Mouse (Mus musculus) kidney, embryonic 14.5 days (tissue): ENCODE results near the gene Spsb4. TPM values are rescaled to one million over a fixed set of nuclear protein-coding genes. Genes with fewer than 3 reads are reported as not detected.

Experiments
- ATAC-seq: fragments of 200-750 bp; cut with Nextera tagmentation; 2 replicates; pipeline ENCODE4 v1.8.0; 2017; ENCODE audit warnings: moderate number of reproducible peaks, mild to moderate bottlenecking, moderate TSS enrichment, moderate library complexity; ENCODE audit not compliant: low FRiP score, low TSS enrichment
- H3K27ac ChIP-seq: fragments of 300-500 bp; sonication (generic); 2 replicates; pipeline ENCODE4 v1.5.1; 2014; ENCODE audit warnings: low read depth, mild to moderate bottlenecking, low read length, moderate library complexity, mixed read lengths
- H3K27me3 ChIP-seq: fragments of 300-500 bp; sonication (generic); 2 replicates; pipeline ENCODE4 v1.6.1; 2014; ENCODE audit warnings: mild to moderate bottlenecking, low read length; ENCODE audit not compliant: control insufficient read depth, insufficient read depth
- H3K36me3 ChIP-seq: fragments of 300-500 bp; sonication (generic); 2 replicates; pipeline ENCODE4 v1.6.1; 2014; ENCODE audit warnings: low read length, mixed read lengths; ENCODE audit not compliant: control insufficient read depth, insufficient read depth
- H3K4me1 ChIP-seq: fragments of 300-500 bp; sonication (generic); 2 replicates; pipeline ENCODE4 v1.6.1; 2014; ENCODE audit warnings: low read length, mixed read lengths; ENCODE audit not compliant: control insufficient read depth, insufficient read depth
- H3K4me2 ChIP-seq: fragments of 300-500 bp; sonication (generic); replicated peaks from 2 replicates; pipeline ENCODE4 v1.6.1; 2014; ENCODE audit warnings: low read depth, mild to moderate bottlenecking, low read length
- H3K4me3 ChIP-seq: fragments of 300-500 bp; sonication (generic); 2 replicates; pipeline ENCODE4 v1.5.1; 2014; ENCODE audit warnings: mild to moderate bottlenecking, low read length
- H3K9ac ChIP-seq: fragments of 300-500 bp; sonication (generic); 2 replicates; pipeline ENCODE4 v1.6.1; 2014; ENCODE audit warnings: low read depth, mild to moderate bottlenecking, low read length, moderate library complexity
- H3K9me3 ChIP-seq: fragments of 300-500 bp; sonication (generic); 2 replicates; pipeline ENCODE4 v1.6.1; 2016; ENCODE audit warnings: low read length; ENCODE audit not compliant: control insufficient read depth
- WGBS: fragments of 180-500 bp; shearing (Covaris S2); extraction: QIAGEN DNeasy Blood & Tissue Kit; methylation state at CpG from one replicate; pipeline ENCODE4 v1.1.7; 2014; 5-methylcytosine and 5-hydroxymethylcytosine counted together
- polyA plus RNA-seq: library from polyadenylated mRNA; unstranded; fragments of >200 nt; fragmentation: Nextera tagmentation; extraction: Ambion mirVana; gene quantifications from 2 replicates; pipeline ENCODE4 v1.2.1, GENCODE M21; 2014

The Spsb4 gene
- polyA plus RNA-seq, 1 experiment from 2014 or later = 55.6 TPM

DNA sequence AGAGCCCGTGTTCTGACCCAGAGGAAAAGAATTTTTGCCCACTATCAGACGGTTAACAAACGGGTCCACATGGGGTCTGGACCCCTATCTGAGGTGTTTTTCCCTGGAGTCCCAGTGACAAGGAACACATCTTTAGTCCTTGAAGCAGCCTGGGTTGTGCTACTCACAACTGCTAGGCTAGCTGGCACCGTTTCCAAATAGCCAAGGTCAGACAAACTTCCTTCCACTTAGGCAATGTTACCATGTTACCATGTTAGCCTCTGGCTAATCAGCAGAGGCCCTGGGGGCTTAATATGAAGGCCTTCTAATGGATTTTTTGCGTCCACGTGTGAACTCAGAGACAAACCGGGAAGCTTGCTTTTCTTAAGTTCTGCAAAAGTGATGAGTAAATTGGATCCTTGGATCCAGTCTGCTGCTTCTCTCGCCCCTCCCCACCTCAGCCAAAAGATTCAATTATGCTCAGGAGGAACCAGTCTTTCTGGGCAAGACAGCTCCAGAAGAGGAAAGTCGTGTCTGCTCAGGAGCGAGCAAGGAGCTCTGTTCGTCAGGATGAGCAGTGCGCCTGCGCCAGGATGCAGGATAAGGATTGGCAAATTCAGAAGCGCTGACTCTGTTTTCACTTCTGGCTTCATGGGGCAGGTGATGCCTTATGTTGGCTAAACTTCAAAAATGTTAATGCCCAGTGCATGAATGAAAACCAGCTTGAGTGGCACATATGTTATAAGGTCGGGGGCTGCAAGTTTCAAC lies 64.4 kb downstream of the Spsb4 start:
- no peaks in the 10 kb centered on the region for H3K36me3 ChIP-seq
- H3K4me3 ChIP-seq = no peak overlapping the region
- no peak overlapping the region for H3K4me2 ChIP-seq
- H3K4me1 ChIP-seq = peaks cover 44% of the 10 kb centered on the region
- WGBS = 74% methylated on average over 15 of the region's 15 CpGs
- H3K9me3 ChIP-seq = no peaks in the 10 kb centered on the region
- no peak overlapping the region for H3K27ac ChIP-seq
- no peak overlapping the region for H3K9ac ChIP-seq
- H3K27me3 ChIP-seq = no peaks in the 10 kb centered on the region
- ATAC-seq = no peak

DNA sequence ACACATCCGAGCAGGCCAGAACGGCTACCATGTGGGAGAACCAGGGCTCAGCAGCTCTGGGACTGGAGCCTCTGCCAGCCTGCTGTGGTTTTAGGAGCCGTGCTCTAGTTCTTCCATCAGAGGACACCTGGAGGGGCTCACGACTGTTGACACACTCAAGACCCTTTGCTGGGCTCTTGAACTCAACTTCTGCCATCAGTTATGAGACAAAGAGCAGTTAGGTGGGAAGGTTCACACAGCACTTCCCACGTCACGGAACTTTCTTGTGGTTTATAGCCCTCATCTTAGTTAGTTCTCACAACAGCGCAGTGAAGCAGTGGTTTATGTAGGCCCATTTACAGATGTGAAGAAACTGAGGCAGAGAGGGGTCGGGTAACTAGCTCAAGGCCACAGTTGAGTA lies 65.2 kb downstream of the Spsb4 start:
- ATAC-seq = no peak

DNA sequence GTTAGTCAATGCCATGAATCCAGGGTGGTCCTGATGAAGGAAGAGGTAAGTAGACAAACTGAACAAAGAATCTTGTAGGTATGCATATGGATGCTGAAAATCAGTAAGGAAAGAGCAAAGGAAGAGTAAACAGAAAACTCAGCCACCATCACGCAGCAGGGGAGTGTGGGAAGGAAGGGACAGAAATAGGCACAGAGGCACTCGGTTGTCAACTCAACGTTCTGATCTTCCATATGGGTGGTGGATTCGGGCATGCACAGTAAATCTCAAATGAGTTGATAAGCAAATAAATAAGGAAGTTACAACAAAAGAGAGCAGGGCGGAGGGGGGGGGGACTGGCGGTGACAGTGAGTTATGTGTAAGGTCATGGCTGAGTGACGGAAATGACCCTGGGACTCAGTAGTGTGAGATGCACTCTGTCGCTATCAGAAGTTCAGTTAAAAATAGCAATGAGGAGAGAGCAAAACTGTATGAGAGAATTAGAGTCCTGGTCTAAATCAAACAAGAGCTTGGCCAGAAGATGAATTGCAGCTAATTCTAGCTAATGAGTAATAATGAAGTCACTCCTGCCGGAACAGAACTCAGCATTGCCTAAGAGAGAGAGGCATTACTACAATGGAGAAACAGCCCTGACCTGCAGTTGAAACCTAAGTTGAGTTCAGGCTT lies 66.2 kb downstream of the Spsb4 start:
- 12% methylated on average over 9 of the region's 9 CpGs for WGBS
- Histone ChIP-seq H3K4me1 (peaks cover 38% of the 10 kb centered on the region), H3K36me3 (no peaks in the 10 kb centered on the region), H3K9ac (no peak overlapping the region), H3K4me3 (no peak overlapping the region), H3K27me3 (no peaks in the 10 kb centered on the region; the same call in 1 of the 2 replicates), H3K9me3 (no peaks in the 10 kb centered on the region), H3K27ac (no peak overlapping the region), H3K4me2 (no peak overlapping the region)
- ATAC-seq = peak; percentile 67

More for the DNA sequence above, 65.2 kb downstream of the Spsb4 start:
- Histone ChIP-seq H3K9me3 (no peaks in the 10 kb centered on the region), H3K27me3 (no peaks in the 10 kb centered on the region), H3K4me2 (no peak overlapping the region), H3K4me3 (no peak overlapping the region), H3K4me1 (peaks cover 47% of the 10 kb centered on the region), H3K27ac (no peak overlapping the region), H3K9ac (no peak overlapping the region), H3K36me3 (no peaks in the 10 kb centered on the region)
- 80% methylated on average over 8 of the region's 8 CpGs for WGBS

DNA sequence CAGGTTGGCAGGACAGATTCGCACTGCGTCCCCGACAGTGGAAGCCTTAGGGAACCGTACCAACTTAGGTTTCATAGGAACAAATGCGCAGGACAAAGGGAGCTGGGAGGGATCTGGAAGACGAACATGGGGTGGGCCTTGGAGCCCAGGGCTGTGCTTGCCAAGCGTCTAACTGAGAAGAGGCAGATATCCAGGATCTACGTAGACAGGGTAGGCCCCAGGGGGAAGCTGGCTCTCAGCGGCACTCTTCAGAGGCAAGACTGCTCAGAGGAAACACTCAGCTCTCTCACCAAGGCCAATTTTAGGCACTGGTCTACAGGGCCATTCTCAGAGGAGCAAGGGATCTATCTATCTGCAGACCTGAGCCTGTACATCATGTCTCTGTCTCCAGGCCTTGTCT lies 69.1 kb downstream of the Spsb4 start:
- Histone ChIP-seq H3K36me3 (no peaks in the 10 kb centered on the region), H3K9me3 (no peaks in the 10 kb centered on the region), H3K4me1 (peaks cover 34% of the 10 kb centered on the region; the same call in 1 of the 2 replicates), H3K4me2 (no peak overlapping the region), H3K9ac (no peak overlapping the region), H3K4me3 (no peak overlapping the region), H3K27ac (no peak overlapping the region), H3K27me3 (no peaks in the 10 kb centered on the region; the same call in 1 of the 2 replicates)
- 86% methylated on average over 9 of the region's 9 CpGs for WGBS
- ATAC-seq = no peak

DNA sequence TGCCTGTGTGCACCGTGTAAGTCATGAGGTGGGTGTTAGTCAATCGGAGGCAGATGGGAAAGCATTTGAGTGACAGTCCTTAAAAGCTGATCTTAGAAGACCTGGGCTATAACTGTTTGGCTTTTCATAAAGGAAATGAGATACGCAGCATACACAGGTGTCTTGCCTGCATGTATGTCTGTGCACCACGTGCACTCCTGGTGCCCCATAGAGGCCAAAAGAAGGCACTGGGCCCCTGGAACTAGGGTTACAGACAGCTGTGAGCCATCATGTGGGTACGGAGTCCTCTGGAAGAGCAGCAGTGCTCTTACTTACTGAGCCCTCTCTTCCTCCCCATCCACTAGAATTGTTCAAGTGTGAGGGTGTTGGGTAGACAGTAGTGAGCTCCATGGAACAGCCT lies 70.1 kb downstream of the Spsb4 start:
- no peaks in the 10 kb centered on the region for H3K9me3 ChIP-seq
- H3K27me3 ChIP-seq = no peaks in the 10 kb centered on the region; the same call in 1 of the 2 replicates
- no peaks in the 10 kb centered on the region; the same call in 1 of the 2 replicates for H3K36me3 ChIP-seq
- H3K27ac ChIP-seq = no peak overlapping the region
- no peak for ATAC-seq
- H3K4me2 ChIP-seq = no peak overlapping the region
- no peak overlapping the region for H3K4me3 ChIP-seq
- H3K9ac ChIP-seq = no peak overlapping the region
- peaks cover 27% of the 10 kb centered on the region; the same call in 1 of the 2 replicates for H3K4me1 ChIP-seq
- 68% methylated on average over 5 of the region's 5 CpGs for WGBS

GRCm38 (mm10) chr9:96947171-96947570 lies 71.5 kb downstream of the Spsb4 start:
- ATAC-seq = no peak
- no peak overlapping the region for H3K4me2 ChIP-seq

GRCm38 (mm10) chr9:96944517-96944916 lies 74.1 kb downstream of the Spsb4 start:
- 75% methylated on average over 16 of the region's 16 CpGs for WGBS
- no peaks in the 10 kb centered on the region; the same call in 1 of the 2 replicates for H3K27me3 ChIP-seq
- H3K4me1 ChIP-seq = peaks cover 10% of the 10 kb centered on the region; the same call in 1 of the 2 replicates
- H3K4me3 ChIP-seq = no peak overlapping the region
- H3K9ac ChIP-seq = no peak overlapping the region
- H3K4me2 ChIP-seq = no peak overlapping the region
- no peak overlapping the region for H3K27ac ChIP-seq
- ATAC-seq = no peak
- H3K9me3 ChIP-seq = no peaks in the 10 kb centered on the region
- peaks cover 17% of the 10 kb centered on the region for H3K36me3 ChIP-seq

More at GRCm38 (mm10) chr9:96947171-96947570, 71.5 kb downstream of the Spsb4 start:
- Histone ChIP-seq H3K36me3 (peaks cover 10% of the 10 kb centered on the region), H3K9ac (no peak overlapping the region), H3K4me3 (no peak overlapping the region), H3K27me3 (no peaks in the 10 kb centered on the region; the same call in 1 of the 2 replicates), H3K9me3 (no peaks in the 10 kb centered on the region), H3K4me1 (peaks cover 14% of the 10 kb centered on the region; the same call in 1 of the 2 replicates), H3K27ac (no peak overlapping the region)
- 79% methylated on average over 5 of the region's 5 CpGs for WGBS

- Histone ChIP-seq H3K4me3 (no peak overlapping the region), H3K4me1 (no peaks in the 10 kb centered on the region), H3K9me3 (no peaks in the 10 kb centered on the region), H3K36me3 (peaks cover 17% of the 10 kb centered on the region), H3K4me2 (no peak overlapping the region), H3K9ac (no peak overlapping the region), H3K27me3 (no peaks in the 10 kb centered on the region; the same call in 1 of the 2 replicates), H3K27ac (no peak overlapping the region)
- no peak for ATAC-seq
- WGBS = 93% methylated on average over 3 of the region's 3 CpGs
Observed at GRCm38 (mm10) chr9:96942975-96943374, 75.7 kb downstream of the Spsb4 start.

DNA sequence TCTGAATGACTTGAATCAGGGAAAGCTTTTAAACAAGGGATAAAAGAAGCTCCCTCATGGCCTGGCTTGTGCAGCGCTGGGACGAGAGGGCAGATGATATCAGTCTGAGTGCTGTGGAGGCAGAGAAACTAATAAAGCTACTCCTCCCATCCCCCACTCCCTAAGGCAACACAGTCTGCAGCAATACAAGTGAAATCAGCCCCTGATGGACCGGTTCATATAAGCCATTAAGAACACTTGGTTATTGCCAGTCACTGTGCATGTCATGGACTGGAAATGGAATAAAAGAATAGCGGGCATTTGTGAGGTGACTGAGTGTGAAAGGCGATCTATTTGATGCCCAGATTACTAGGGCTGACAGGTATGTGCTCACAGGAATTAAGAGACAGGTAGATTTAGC lies 79.8 kb downstream of the Spsb4 start:
- H3K4me3 ChIP-seq = no peak overlapping the region
- no peaks in the 10 kb centered on the region for H3K4me1 ChIP-seq
- WGBS = 72% methylated on average over 5 of the region's 5 CpGs
- no peak overlapping the region for H3K4me2 ChIP-seq
- H3K9me3 ChIP-seq = no peaks in the 10 kb centered on the region; the same call in 1 of the 2 replicates
- no peaks in the 10 kb centered on the region for H3K27me3 ChIP-seq
- H3K9ac ChIP-seq = no peak overlapping the region
- no peak overlapping the region for H3K27ac ChIP-seq
- ATAC-seq = peak; percentile 39; the same call in 1 of the 2 replicates
- peaks cover 17% of the 10 kb centered on the region for H3K36me3 ChIP-seq
